Mouse (Mus musculus) layer of hippocampus, adult 6 months (tissue): ENCODE results near the gene Yif1b. TPM values are rescaled to one million over a fixed set of nuclear protein-coding genes. Genes with fewer than 3 reads are reported as not detected.

Experiments
- long read RNA-seq, 2 experiments: library from polyadenylated mRNA; unstranded; transcript quantifications; one replicate each; pipeline ENCODE4 v2.0.0; 2019 to 2020
- polyA plus RNA-seq: library from polyadenylated mRNA; unstranded; fragments of <200 nt; fragmentation: Nextera tagmentation; gene quantifications from 2 replicates; pipeline ENCODE4 v1.2.3, GENCODE M21; 2021

Gene Yif1b
- polyA plus RNA-seq = 134 and 143 TPM in 2 replicates
- long read RNA-seq, experiment 1, transcript Yif1b-201 (8 exons, 1,111 nt) = minor isoform, 27 of 153 reads
- long read RNA-seq, experiment 1, transcript Yif1b-203 (8 exons, 1,126 nt) = major isoform, 108 of 153 reads
- long read RNA-seq, experiment 1, partial matches to known transcripts = 9 of 153 reads
- long read RNA-seq, experiment 1, other reads (novel, unspliced or antisense) = 9 of 153 reads
- long read RNA-seq, experiment 2, transcript Yif1b-201 (8 exons, 1,111 nt) = minor isoform, 26 of 144 reads
- long read RNA-seq, experiment 2, transcript Yif1b-203 (8 exons, 1,126 nt) = major isoform, 94 of 144 reads
- long read RNA-seq, experiment 2, partial matches to known transcripts = 2 of 144 reads
- long read RNA-seq, experiment 2, other reads (novel, unspliced or antisense) = 22 of 144 reads

DNA sequence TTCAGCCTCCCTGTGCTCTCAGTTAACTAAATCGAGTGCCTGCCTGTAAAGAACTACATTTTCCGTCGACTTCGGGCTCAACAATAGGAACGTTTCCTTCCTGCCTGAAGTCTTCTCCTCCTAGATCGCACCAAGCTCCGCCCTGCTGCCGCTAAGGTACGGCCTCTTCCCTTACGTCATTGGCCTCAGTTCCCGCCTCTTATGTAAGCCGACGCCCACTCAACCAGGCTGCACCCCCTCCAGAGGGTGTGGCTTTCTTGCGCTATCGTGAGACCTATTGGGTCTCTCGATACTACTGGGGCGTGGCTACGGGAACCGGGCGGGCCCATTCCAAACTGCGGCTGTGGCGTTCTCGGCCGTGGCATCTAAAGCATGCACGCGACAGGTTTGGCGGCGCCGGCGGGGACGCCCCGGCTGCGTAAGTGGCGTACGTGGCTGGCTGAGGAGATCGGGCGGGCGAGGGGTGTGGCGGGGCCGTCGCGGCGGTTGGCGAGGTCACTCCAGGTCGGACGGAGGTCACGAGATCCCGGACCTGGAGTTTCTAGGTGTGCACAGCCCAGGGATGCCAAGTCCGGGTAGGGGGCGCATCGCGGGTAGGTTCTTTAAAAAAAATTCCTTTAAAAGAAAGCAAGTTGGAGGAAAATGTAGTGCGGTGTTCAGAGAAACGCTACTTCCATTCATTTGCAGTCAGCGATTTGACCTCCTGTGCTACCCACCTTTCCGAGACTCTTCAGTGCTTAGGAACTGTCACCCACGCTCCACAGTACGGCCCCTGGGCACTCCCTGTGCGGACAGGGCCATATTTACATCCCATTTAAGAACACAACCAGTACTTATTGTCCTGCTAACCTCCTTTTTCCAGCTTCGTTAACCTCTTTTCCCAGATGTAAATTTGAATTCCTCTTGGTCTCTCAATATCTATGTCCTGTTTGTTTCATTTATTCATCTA is at the start of gene Yif1b:
Gene Yif1b, plus strand, starts transcription at position 311 of the 949 bp plus-strand sequence.

DNA sequence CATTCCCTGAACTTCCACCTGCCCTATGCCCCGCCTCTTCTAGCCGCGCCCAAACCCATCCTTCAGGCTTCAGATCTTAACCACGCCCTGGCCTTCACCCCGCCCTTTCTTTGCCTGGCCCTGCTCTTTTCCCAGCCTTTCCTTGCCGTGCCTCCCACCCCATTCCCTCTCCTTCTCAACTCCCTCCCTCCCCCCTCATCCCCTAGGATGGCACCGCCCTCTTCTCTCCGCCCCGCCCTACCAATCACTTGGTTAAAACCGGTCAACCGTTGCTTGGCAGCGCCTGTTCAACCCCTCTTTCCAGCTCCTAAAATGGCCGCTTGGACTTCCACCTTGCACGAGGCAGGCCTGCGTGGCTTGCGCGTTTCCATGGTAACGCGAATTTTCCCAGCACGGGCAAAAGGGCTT is 24.4 kb upstream of the Yif1b start, which contains the start of gene Catsperg1:
Gene Catsperg1, minus strand, starts transcription at position 361 of the 408 bp plus-strand sequence.

DNA sequence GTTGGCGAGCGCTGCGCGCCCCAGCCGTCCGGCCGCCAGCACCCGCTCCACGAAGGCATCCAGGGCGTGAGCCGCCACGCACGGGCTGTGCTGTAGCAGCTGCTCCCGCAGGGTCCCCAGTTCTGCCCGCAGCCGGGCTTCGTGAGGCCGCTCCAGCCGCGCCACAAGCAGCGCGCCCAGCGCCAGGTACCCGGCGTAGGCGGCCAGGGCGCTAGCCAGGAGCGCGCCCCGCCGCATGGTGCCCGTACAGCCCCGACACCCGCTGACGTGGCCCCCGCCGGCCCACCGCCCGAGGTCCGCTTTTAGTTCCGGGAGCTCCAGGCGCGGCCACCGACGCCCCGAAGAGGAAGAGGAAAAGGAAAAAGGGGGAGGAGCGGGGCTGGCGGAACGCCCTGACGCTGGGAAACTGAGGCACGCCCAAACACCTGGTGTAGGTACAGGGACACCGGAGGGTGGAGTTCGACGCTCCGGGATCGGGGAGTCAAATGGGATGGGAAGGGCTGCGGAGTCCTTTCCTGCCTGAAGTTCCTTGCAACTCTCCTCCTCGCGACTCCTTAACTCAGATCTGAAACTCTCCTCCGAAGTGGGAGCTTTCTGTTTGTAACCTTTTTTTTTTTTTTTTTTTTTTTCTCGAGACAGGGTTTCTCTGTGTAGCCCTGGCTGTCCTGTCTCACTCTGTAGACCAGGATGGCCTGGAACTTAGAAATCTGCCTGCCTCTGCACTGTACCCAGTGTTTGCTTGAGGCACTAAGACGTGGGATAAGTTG is 5.7 kb upstream of the Yif1b start, which contains the start of gene Kcnk6:
Gene Kcnk6, minus strand, starts transcription at position 269 of the 767 bp plus-strand sequence.

DNA sequence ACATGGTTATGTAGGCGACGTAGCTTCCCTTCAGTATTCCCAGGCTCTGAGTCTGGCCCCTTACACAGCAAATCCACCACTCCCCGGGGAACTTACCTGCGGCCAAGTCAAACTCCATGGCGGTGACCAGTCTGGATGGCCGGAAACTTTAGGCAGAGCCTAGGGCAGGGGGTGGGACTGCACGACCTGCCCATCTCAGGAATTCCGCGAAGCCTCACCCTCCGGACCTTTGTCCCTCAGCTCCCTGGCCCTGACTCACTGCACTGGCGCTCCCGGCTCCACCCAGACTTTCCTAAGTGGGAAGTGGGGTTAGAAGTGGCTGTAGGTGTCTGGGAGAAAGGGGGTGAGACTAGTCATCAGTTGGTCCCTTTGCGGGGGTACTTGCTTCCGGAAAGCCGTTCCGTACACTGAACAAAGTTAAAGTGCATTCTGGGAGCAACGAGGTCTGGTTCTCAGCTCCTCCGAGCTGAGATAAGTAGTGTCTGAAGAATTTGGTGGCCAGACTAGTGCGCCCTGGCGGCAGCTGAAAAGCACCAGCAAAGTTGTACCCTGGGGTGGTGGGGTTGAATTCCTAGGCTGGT is 10.2 kb downstream of the Yif1b start, which contains the start of gene 2200002D01Rik:
Gene 2200002D01Rik, minus strand, starts transcription at position 206 of the 581 bp plus-strand sequence.

DNA sequence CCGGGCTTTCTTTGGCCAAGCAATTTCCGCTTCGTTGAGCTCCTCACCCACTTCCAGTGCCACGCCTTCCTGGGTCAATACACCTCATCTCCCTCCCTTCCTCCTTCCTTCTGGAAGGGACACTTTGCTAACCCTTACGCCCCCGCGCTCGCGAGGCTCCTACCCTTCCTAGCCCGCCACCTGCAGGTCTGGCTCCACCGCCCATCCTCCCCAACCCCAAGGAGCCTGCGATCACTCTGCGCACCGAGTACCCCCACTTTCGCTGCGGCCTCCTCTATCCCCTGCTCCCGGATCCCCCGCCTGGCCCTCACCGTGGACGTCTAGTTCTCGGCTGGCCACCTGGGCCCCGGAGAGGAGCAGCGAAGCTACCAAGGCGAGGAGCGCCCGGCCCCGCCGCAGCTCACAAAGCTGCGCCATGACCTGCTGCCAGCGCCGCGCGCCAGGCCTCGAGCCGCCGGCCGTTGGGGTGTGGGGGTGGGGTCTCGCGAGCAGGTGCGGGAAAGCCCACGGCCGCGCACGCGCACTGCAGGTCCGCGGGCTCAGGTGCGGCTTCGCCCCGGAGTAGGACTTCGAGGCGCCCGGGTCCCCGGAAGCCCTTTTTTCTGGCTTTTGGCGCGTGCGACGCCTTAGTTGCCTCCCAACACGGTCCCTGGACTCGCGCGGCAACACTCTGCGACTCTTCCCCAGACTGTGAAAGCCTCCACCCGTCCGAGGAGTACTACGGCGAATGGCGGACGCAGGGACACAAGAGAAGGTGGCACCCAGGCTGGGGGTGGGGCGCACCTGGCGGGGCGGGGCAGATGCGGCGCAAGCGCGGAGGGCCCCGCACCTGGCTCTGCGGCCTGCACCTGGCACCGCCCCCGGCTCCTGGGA is 43.3 kb downstream of the Yif1b start, which contains the start of gene Spint2:
Gene Spint2, minus strand, starts transcription at position 712 of the 873 bp plus-strand sequence.

DNA sequence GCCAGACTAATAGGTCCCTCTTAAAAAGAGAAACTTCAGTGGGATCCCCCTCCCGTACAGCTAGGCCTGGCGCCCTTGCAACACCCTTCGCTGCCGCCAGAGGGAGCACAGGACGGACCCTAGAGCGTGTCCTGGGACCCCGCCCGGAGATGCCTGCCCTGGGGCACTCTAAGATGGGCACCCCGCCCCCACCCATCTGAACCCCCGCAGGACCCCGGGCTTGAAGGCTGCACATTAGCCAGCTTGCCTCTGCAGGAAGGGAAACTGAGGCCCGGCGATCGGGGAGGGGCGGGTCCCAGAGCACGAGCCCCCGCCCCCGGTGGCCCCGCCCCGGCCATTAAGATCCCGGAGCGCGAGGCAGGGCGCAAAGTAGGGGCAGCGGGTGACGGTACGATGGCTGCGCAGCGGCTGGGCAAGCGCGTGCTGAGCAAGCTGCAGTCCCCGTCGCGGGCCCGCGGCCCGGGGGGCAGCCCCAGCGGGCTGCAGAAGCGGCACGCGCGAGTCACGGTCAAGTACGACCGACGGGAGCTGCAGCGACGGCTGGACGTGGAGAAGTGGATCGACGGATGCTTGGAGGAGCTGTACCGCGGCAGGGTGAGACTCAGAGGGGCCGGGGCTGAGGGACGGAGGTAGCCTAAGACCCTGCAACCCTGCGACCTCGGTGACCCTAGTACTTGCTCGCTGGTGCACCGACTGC is 51.0 kb downstream of the Yif1b start, which contains the start of gene Ppp1r14a:
Gene Ppp1r14a, plus strand, starts transcription at position 367 of the 697 bp plus-strand sequence.

Other genes with a start within 250 kb of the Yif1b start
- gene Ryr1, start 113.2 kb upstream of the Yif1b start, polyA plus RNA-seq = 2.2 and 2.4 TPM in 2 replicates
- 0.08 and 0.52 TPM in 2 replicates for gene Rasgrp4, start 103.5 kb upstream of the Yif1b start, polyA plus RNA-seq
- gene Fam98c, start 82.1 kb upstream of the Yif1b start, polyA plus RNA-seq = 60.6 and 63.0 TPM in 2 replicates
- 0.11 and 0.20 TPM in 2 replicates for gene Ggn, start 68.1 kb upstream of the Yif1b start, polyA plus RNA-seq
- 2.1 and 2.8 TPM in 2 replicates for gene Spred3, start 67.9 kb upstream of the Yif1b start, polyA plus RNA-seq
- gene Psmd8, start 57.6 kb upstream of the Yif1b start, polyA plus RNA-seq = 253 and 274 TPM in 2 replicates
- not detected in 2 replicates for gene Catsperg1, start 24.3 kb upstream of the Yif1b start, polyA plus RNA-seq
- 0.65 and 1.0 TPM in 2 replicates for gene Kcnk6, start 5.8 kb upstream of the Yif1b start, polyA plus RNA-seq
- gene 2200002D01Rik, start 10.1 kb downstream of the Yif1b start, polyA plus RNA-seq = 0.39 and 0.77 TPM in 2 replicates
- gene Spint2, start 43.6 kb downstream of the Yif1b start, polyA plus RNA-seq = 38.0 and 89.1 TPM in 2 replicates
- gene Ppp1r14a, start 51.0 kb downstream of the Yif1b start, polyA plus RNA-seq = 13.6 and 15.6 TPM in 2 replicates
- gene Dpf1, start 65.6 kb downstream of the Yif1b start, polyA plus RNA-seq = 43.6 and 49.5 TPM in 2 replicates